Mouse (Mus musculus) forebrain, embryonic 14.5 days (tissue): Measurements from ENCODE around the gene Nck1. TPM values are rescaled to one million over a fixed set of nuclear protein-coding genes. Genes with fewer than 3 reads are reported as not detected.

ENCODE experiments used
- ATAC-seq: fragments of 200-750 bp; cut with Nextera tagmentation; 2 replicates; pipeline ENCODE4 v1.8.0; 2017; ENCODE audit warnings: mild to moderate bottlenecking, moderate library complexity
- DNase-seq: peaks from one replicate; pipeline ENCODE4 v3.0.0-alpha.2; 2015; ENCODE audit warnings: low spot score
- H3K27ac ChIP-seq: fragments of 300-500 bp; sonication (generic); 2 replicates; pipeline ENCODE4 v1.5.1; 2014; ENCODE audit warnings: low read depth, mild to moderate bottlenecking, control low read depth, low read length, moderate library complexity
- H3K27me3 ChIP-seq: fragments of 300-500 bp; sonication (generic); replicated peaks from 2 replicates; pipeline ENCODE4 v1.6.1; 2014; ENCODE audit warnings: low read length, control low read depth, mixed read lengths; ENCODE audit not compliant: control insufficient read depth, insufficient read depth
- H3K36me3 ChIP-seq: fragments of 300-500 bp; sonication (generic); 2 replicates; pipeline ENCODE4 v1.6.1; 2014; ENCODE audit warnings: low read length, control low read depth; ENCODE audit not compliant: control insufficient read depth, insufficient read depth
- H3K4me1 ChIP-seq: fragments of 300-500 bp; sonication (generic); 2 replicates; pipeline ENCODE4 v1.6.1; 2014; ENCODE audit warnings: antibody characterized with exemption, low read length, control low read depth; ENCODE audit not compliant: control insufficient read depth, insufficient read depth
- H3K4me2 ChIP-seq: fragments of 300-500 bp; sonication (generic); 2 replicates; pipeline ENCODE4 v1.6.1; 2014; ENCODE audit warnings: mild to moderate bottlenecking, control low read depth, low read length
- H3K4me3 ChIP-seq: fragments of 300-500 bp; sonication (generic); 2 replicates; pipeline ENCODE4 v1.5.1; 2014; ENCODE audit warnings: low read depth, low read length, control low read depth
- H3K9ac ChIP-seq: fragments of 300-500 bp; sonication (generic); 2 replicates; pipeline ENCODE4 v1.6.1; 2014; ENCODE audit warnings: mild to moderate bottlenecking, low read length, control low read depth, moderate library complexity
- H3K9me3 ChIP-seq: fragments of 300-500 bp; sonication (generic); replicated peaks from 2 replicates; pipeline ENCODE4 v1.6.1; 2016; ENCODE audit warnings: low read length, control low read depth, mixed read lengths; ENCODE audit not compliant: control insufficient read depth
- WGBS: fragments of 180-500 bp; shearing (Covaris S2); extraction: QIAGEN DNeasy Blood & Tissue Kit; methylation state at CpG from one replicate; pipeline ENCODE4 v1.1.7; 2014; 5-methylcytosine and 5-hydroxymethylcytosine counted together
- polyA plus RNA-seq: library from polyadenylated mRNA; unstranded; fragments of >200 nt; fragmentation: Nextera tagmentation; extraction: Ambion mirVana; gene quantifications from 2 replicates; pipeline ENCODE4 v1.2.1, GENCODE M21; 2014

The Nck1 gene
- polyA plus RNA-seq, 1 experiment from 2014 or later = 52.2 TPM

GRCm38 (mm10) chr9:100486431-100486830 is 59.5 kb downstream of the Nck1 start, which contains the start of gene Il20rb:
Gene Il20rb, minus strand, starts transcription at chr9:100486788.
- Histone ChIP-seq H3K27me3 (no peaks in the 10 kb centered on the region), H3K27ac (no peak within 1 kb of the TSS), H3K4me2 (no peak within 1 kb of the TSS), H3K36me3 (0 out of 2 replicates have a peak, but pooled peaks cover 5% of the 10 kb centered on the region), H3K9me3 (no peaks in the 10 kb centered on the region), H3K4me1 (no peaks in the 10 kb centered on the region; the same call in 1 of the 2 replicates), H3K9ac (no peak within 1 kb of the TSS), H3K4me3 (no peak within 1 kb of the TSS)
- WGBS = 50% methylated on average over 5 of the region's 5 CpGs
- DNase-seq (peak; percentile 61), ATAC-seq (no peak)

- DNase-seq (no peak), ATAC-seq (no peak)
- H3K9ac ChIP-seq = no peak overlapping the region
- no peaks in the 10 kb centered on the region for H3K36me3 ChIP-seq
- H3K27ac ChIP-seq = no peak overlapping the region
- H3K27me3 ChIP-seq = no peaks in the 10 kb centered on the region
- H3K9me3 ChIP-seq = no peaks in the 10 kb centered on the region
- H3K4me3 ChIP-seq = no peak overlapping the region
- no peak overlapping the region for H3K4me2 ChIP-seq
- WGBS = 90% methylated on average over 5 of the region's 5 CpGs
- H3K4me1 ChIP-seq = no peaks in the 10 kb centered on the region; the same call in 1 of the 2 replicates
Measured at GRCm38 (mm10) chr9:100483318-100483717, 62.6 kb downstream of the Nck1 start.

- Histone ChIP-seq H3K27ac (no peak overlapping the region), H3K4me1 (no peaks in the 10 kb centered on the region; the same call in 1 of the 2 replicates), H3K4me3 (no peak overlapping the region), H3K9ac (no peak overlapping the region), H3K27me3 (no peaks in the 10 kb centered on the region), H3K9me3 (no peaks in the 10 kb centered on the region), H3K36me3 (no peaks in the 10 kb centered on the region), H3K4me2 (no peak overlapping the region)
- 93% methylated on average over 6 of the region's 6 CpGs for WGBS
- ATAC-seq = no peak
- no peak for DNase-seq
Measured at GRCm38 (mm10) chr9:100481626-100482025, 64.3 kb downstream of the Nck1 start.

GRCm38 (mm10) chr9:100474056-100474455 is 71.9 kb downstream of the Nck1 start:
- no peak overlapping the region for H3K4me3 ChIP-seq
- H3K9ac ChIP-seq = no peak overlapping the region
- WGBS = 97% methylated on average over 1 of the region's 1 CpGs
- no peaks in the 10 kb centered on the region for H3K9me3 ChIP-seq
- no peak overlapping the region for H3K27ac ChIP-seq
- no peak overlapping the region for H3K4me2 ChIP-seq
- H3K36me3 ChIP-seq = no peaks in the 10 kb centered on the region
- H3K4me1 ChIP-seq = no peaks in the 10 kb centered on the region
- DNase-seq (no peak), ATAC-seq (no peak)
- H3K27me3 ChIP-seq = no peaks in the 10 kb centered on the region

GRCm38 (mm10) chr9:100473361-100473760 is 72.6 kb downstream of the Nck1 start:
- H3K27me3 ChIP-seq = no peaks in the 10 kb centered on the region
- ATAC-seq (no peak), DNase-seq (no peak)
- H3K27ac ChIP-seq = no peak overlapping the region
- H3K4me3 ChIP-seq = no peak overlapping the region
- H3K36me3 ChIP-seq = no peaks in the 10 kb centered on the region
- H3K4me1 ChIP-seq = no peaks in the 10 kb centered on the region
- no peak overlapping the region for H3K4me2 ChIP-seq
- no peaks in the 10 kb centered on the region for H3K9me3 ChIP-seq
- 92% methylated on average over 6 of the region's 6 CpGs for WGBS
- no peak overlapping the region for H3K9ac ChIP-seq

- 94% methylated on average over 8 of the region's 8 CpGs for WGBS
- ATAC-seq (no peak), DNase-seq (no peak)
- Histone ChIP-seq H3K27me3 (no peaks in the 10 kb centered on the region), H3K36me3 (no peaks in the 10 kb centered on the region), H3K27ac (no peak overlapping the region), H3K9me3 (no peaks in the 10 kb centered on the region), H3K4me2 (no peak overlapping the region), H3K4me3 (no peak overlapping the region), H3K4me1 (no peaks in the 10 kb centered on the region), H3K9ac (no peak overlapping the region)
Measured at GRCm38 (mm10) chr9:100472931-100473330, 73.0 kb downstream of the Nck1 start.

- H3K27ac ChIP-seq = no peak overlapping the region
- DNase-seq (no peak), ATAC-seq (no peak)
- H3K36me3 ChIP-seq = no peaks in the 10 kb centered on the region
- H3K9me3 ChIP-seq = no peaks in the 10 kb centered on the region
- 0 out of 2 replicates have a peak, but pooled peaks cover 5% of the 10 kb centered on the region for H3K4me1 ChIP-seq
- 75% methylated on average over 4 of the region's 4 CpGs for WGBS
- H3K27me3 ChIP-seq = no peaks in the 10 kb centered on the region
- no peak overlapping the region for H3K9ac ChIP-seq
- H3K4me3 ChIP-seq = no peak overlapping the region
- no peak overlapping the region for H3K4me2 ChIP-seq
Measured at GRCm38 (mm10) chr9:100471605-100471953, 74.4 kb downstream of the Nck1 start.

GRCm38 (mm10) chr9:100470936-100471604 is 74.9 kb downstream of the Nck1 start:
- 0 out of 2 replicates have a peak, but pooled peaks cover 5% of the 10 kb centered on the region for H3K4me1 ChIP-seq
- H3K27ac ChIP-seq = no peak overlapping the region
- no peak overlapping the region for H3K9ac ChIP-seq
- 70% methylated on average over 8 of the region's 8 CpGs for WGBS
- DNase-seq (peak; percentile 48), ATAC-seq (no peak)
- H3K4me2 ChIP-seq = no peak overlapping the region
- H3K9me3 ChIP-seq = no peaks in the 10 kb centered on the region
- no peak overlapping the region for H3K4me3 ChIP-seq
- H3K27me3 ChIP-seq = no peaks in the 10 kb centered on the region
- H3K36me3 ChIP-seq = no peaks in the 10 kb centered on the region

- Histone ChIP-seq H3K9ac (no peak overlapping the region), H3K27me3 (no peaks in the 10 kb centered on the region), H3K4me2 (no peak overlapping the region), H3K4me1 (0 out of 2 replicates have a peak, but pooled peaks cover 5% of the 10 kb centered on the region), H3K36me3 (peaks cover 4% of the 10 kb centered on the region; the same call in 1 of the 2 replicates), H3K27ac (no peak overlapping the region), H3K9me3 (no peaks in the 10 kb centered on the region), H3K4me3 (no peak overlapping the region)
- ATAC-seq = no peak
- 74% methylated on average over 1 of the region's 1 CpGs for WGBS
- DNase-seq = no peak
Measured at GRCm38 (mm10) chr9:100470228-100470627, 75.7 kb downstream of the Nck1 start.
